Mouse (Mus musculus) cortical plate, adult 2 months (tissue): ENCODE data around the gene CK137956.

ENCODE experiments used
- CTCF ChIP-seq: fragments of 200-500 bp; IDR thresholded peaks from 2 replicates; pipeline ENCODE4 v1.5.1; 2011; ENCODE audit warnings: mild to moderate bottlenecking, control low read depth, low read length; ENCODE audit not compliant: insufficient read depth; ENCODE audit errors: extremely low read depth
- POLR2A ChIP-seq: fragments of 200-500 bp; IDR thresholded peaks from 2 replicates; pipeline ENCODE4 v1.6.1; 2011; ENCODE audit warnings: mild to moderate bottlenecking, low read length, control low read depth; ENCODE audit not compliant: insufficient read depth; ENCODE audit errors: extremely low read depth

DNA sequence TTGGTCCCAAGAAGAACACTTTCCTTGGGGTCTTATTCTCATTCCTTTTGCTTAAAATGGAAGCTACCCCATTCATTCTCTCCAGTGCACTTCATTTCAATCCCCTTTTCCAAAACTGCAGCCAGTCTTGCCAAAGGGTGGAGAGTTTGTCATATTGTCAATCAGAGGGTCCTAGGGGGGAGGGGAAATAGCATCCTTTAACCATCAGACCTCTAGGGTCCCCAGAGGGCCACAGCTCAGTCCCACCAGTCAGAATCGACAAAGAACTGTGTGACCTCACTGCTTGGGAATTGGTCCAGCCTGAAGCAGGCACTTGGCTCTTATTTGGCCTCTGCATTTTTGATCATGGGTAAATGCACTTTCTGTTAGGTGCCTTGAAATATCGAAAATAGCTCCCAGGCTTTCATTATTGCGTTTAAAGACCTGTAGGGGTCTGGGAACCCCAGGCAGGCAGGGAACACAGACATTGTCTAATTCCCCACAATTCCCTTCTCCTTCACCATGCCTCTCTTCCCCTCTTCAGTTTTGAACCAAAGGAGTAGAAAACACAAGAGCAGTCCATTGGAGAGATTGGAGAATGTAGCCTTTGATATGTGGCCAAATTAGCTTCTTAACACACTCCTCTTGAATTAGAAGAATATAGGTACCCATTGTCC, 34.2 kb upstream of the CK137956 start:
- TF ChIP-seq CTCF, result no peak
- TF ChIP-seq POLR2A, result no peak
